Mouse (Mus musculus) urinary bladder, postnatal 25 days (tissue): ENCODE data around the gene Gm12184.
"Not testable (repeated sequence)": the region's sequence is repeated elsewhere in the genome, so short reads cannot be mapped to it uniquely, and the experiment has no call there.

ENCODE experiments used
- DNase-seq: peaks from one replicate; pipeline ENCODE4 v3.0.0; 2022; ENCODE audit warnings: low spot score

Gene Gm12184

GRCm38 (mm10) chr11:48846881-48847280, 20.4 kb upstream of the Gm12184 start:
- no peak for DNase-seq

- not testable (repeated sequence) for DNase-seq
Observed at GRCm38 (mm10) chr11:48846362-48846761, 19.9 kb upstream of the Gm12184 start.

- no peak for DNase-seq
Observed at GRCm38 (mm10) chr11:48845244-48845815, 18.9 kb upstream of the Gm12184 start.

- no peak for DNase-seq
Observed at GRCm38 (mm10) chr11:48844309-48844708, 17.9 kb upstream of the Gm12184 start.

- DNase-seq, result no peak
Observed at GRCm38 (mm10) chr11:48843202-48843601, 16.7 kb upstream of the Gm12184 start.

GRCm38 (mm10) chr11:48842378-48842792, 15.9 kb upstream of the Gm12184 start:
- no peak for DNase-seq

- DNase-seq, result no peak
Observed at GRCm38 (mm10) chr11:48841213-48841612, 14.8 kb upstream of the Gm12184 start.

GRCm38 (mm10) chr11:48840805-48841204, 14.3 kb upstream of the Gm12184 start:
- no peak for DNase-seq

- no peak for DNase-seq
Observed at GRCm38 (mm10) chr11:48838879-48839680, 12.6 kb upstream of the Gm12184 start.

GRCm38 (mm10) chr11:48838181-48838797, 11.8 kb upstream of the Gm12184 start:
- no peak for DNase-seq

- peak; percentile 62 for DNase-seq
Observed at GRCm38 (mm10) chr11:48837310-48838180, 11.1 kb upstream of the Gm12184 start.

- no peak for DNase-seq
Observed at GRCm38 (mm10) chr11:48836990-48837309, 10.5 kb upstream of the Gm12184 start.

GRCm38 (mm10) chr11:48835923-48836322, 9.5 kb upstream of the Gm12184 start:
- no peak for DNase-seq

- peak; percentile 83 for DNase-seq
Observed at GRCm38 (mm10) chr11:48833731-48834639, 7.5 kb upstream of the Gm12184 start.

- DNase-seq, result no peak
Observed at GRCm38 (mm10) chr11:48833078-48833730, 6.7 kb upstream of the Gm12184 start.

- DNase-seq, result no peak
Observed at GRCm38 (mm10) chr11:48831273-48831672, 4.8 kb upstream of the Gm12184 start.

GRCm38 (mm10) chr11:48830279-48830678, 3.8 kb upstream of the Gm12184 start:
- no peak for DNase-seq

GRCm38 (mm10) chr11:48827926-48828325, 1.5 kb upstream of the Gm12184 start:
- no peak for DNase-seq

- DNase-seq, result no peak
Observed at GRCm38 (mm10) chr11:48826752-48827096, 269 bp upstream of the Gm12184 start.

GRCm38 (mm10) chr11:48824311-48824830, 2.1 kb downstream of the Gm12184 start:
- DNase-seq, result no peak

- no peak for DNase-seq
Observed at GRCm38 (mm10) chr11:48823536-48823972, 2.9 kb downstream of the Gm12184 start.
